Mouse (Mus musculus) cerebellum, postnatal 14 days (tissue): ENCODE data around the gene Tspan8.
A peak's percentile ranks its signal among the peaks of the same experiment; 100 is the strongest.

Source experiments
- DNase-seq, 2 experiments: peaks; one replicate each; pipeline ENCODE4 v3.0.0; 2021; ENCODE audit warnings: mixed read lengths in 2 of 2

Tspan8 gene

GRCm38 (mm10) chr10:115846930-115847329 lies 30.3 kb downstream of the Tspan8 start:
- peak; percentile 4 to 9 for DNase-seq

- no peak for DNase-seq
Measured at GRCm38 (mm10) chr10:115848511-115848910, 31.9 kb downstream of the Tspan8 start.

GRCm38 (mm10) chr10:115860210-115860880 lies 43.7 kb downstream of the Tspan8 start:
- DNase-seq = no peak

- no peak for DNase-seq
Measured at GRCm38 (mm10) chr10:115861967-115862366, 45.3 kb downstream of the Tspan8 start.

GRCm38 (mm10) chr10:115882757-115883156 lies 66.1 kb downstream of the Tspan8 start:
- DNase-seq = no peak

GRCm38 (mm10) chr10:115891924-115892323 lies 75.3 kb downstream of the Tspan8 start:
- DNase-seq = no peak

- no peak for DNase-seq
Measured at GRCm38 (mm10) chr10:115892973-115893372, 76.3 kb downstream of the Tspan8 start.

- no peak for DNase-seq
Measured at GRCm38 (mm10) chr10:115894045-115894444, 77.4 kb downstream of the Tspan8 start.

- DNase-seq = no peak
Measured at GRCm38 (mm10) chr10:115896764-115897163, 80.1 kb downstream of the Tspan8 start.

GRCm38 (mm10) chr10:115897235-115897634 lies 80.6 kb downstream of the Tspan8 start:
- DNase-seq = no peak
